Mouse (Mus musculus) cerebellum, adult 11 months (tissue): ENCODE data around the gene Ces1b.

Experiments
- DNase-seq: peaks from one replicate; pipeline ENCODE4 v3.0.0; 2022

Gene Ces1b

DNA sequence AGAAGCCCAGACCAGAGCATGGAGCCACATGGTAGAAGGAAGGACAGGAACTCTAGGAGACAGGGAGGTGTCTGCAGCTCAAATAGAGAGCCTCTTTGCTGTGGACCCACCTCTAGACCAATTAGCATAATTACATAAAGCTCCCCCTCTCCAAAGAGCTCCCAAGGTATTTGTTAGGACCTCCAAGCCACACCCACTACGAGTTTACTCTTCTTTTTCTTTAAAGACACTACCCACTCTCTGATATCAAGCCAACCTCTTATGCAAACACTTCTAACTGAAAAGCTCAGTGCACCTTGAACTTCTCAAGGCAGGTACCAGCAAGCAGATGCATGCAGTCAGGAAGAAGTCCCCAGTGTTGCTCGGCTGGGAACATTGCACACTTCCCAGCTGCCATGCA, at the start of gene Ces1b:
Gene Ces1b (minus strand): TSS at position 131 of the 400 bp plus-strand sequence.
- no peak for DNase-seq

DNA sequence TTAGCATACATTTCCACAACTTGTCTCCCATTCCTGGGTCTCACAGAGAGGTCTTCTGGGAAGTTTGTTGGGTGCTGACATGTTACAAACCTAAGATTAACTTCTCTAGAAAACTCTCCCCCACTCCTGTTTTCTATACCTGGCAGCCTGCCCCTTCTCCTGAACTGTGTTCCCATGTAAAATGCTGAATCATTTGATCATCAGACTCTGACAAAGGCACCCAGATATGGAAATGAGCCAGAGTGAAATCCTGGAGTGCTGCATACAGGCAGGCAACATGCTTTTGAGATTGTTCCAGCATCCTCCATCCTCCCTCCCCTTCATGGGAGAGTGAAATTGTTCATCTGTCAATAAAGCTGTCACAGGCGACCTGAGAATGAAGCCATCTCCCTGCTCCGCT, 46.7 kb upstream of the Ces1b start:
- no peak for DNase-seq

DNA sequence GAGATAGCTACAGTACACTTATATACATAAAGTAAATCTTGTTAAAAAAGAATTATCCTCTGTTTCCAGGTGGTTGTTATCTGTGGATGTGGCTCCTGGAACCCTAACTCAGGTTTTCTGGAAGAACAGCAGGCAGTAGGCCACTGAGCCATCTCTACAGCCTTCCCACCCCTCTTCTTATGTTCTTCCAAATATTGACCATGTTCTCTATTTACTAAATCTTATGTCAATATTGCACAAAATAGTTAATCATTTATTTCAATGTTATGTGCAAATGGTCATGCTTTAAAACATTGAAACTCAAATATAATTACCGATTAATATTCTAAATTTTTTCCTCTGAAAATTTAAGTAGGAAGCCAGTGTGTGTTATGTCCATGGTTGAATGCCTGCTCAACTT, 42.2 kb upstream of the Ces1b start:
- DNase-seq = no peak

DNA sequence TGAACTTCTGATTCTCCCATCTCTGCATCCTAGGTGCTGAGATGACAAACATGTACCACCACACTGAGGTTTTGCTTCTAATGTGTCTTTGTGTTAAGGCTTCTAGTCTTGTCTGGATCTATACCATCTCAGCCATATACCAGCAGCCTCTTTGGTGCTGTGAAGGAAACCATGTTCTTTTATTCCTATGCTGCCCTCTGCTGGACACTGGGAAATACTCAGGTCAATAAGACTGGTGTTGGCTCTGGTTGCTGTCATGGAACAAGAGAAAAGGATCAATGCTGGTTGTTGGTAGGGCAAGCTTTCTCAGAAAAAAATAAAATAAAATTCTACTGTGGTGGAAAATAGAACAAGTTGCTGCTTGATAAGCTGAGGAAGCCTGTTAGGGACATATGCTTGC, 15.6 kb upstream of the Ces1b start:
- DNase-seq = peak; percentile 2

DNA sequence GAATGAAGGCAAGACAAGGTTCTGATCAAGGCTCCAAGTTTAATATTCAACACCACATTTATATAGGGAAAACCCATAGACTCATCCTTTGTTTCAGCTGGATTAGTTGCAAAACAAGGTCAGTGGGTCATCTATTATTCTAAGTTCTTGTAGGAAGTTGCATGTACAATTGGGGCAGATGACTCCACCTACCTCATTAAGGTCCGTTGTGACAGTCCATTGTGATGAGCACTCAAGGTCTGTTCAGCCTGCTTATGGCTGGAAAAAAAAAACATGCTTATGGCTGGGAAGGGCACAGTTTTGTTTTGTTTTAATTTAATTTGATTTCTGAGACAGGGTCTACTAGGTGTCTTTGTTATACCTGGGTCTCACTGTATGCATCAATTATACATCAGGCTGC, 11.5 kb upstream of the Ces1b start:
- no peak for DNase-seq

DNA sequence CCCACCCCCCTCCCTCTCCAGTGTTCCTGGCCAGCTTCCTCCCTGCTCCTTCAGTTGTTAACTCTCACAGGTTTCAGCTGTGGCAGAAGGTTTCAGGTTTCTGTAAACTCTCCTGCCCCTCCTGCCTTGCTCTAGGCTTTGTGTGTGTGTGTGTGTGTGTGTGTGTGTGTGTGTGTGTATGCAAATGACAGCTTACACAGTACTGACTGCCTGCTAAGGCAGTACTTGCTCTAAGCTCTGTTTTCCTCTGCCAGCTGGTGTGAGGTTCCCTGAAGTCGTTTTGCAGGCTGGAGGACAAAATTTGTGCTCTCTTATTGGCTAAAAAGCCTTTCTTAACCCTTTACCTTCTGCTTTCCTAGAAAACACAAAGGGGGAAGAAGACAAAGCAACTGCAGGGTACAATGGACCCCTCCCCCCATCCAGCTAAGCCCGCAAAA, 8.9 kb upstream of the Ces1b start:
- DNase-seq = no peak

DNA sequence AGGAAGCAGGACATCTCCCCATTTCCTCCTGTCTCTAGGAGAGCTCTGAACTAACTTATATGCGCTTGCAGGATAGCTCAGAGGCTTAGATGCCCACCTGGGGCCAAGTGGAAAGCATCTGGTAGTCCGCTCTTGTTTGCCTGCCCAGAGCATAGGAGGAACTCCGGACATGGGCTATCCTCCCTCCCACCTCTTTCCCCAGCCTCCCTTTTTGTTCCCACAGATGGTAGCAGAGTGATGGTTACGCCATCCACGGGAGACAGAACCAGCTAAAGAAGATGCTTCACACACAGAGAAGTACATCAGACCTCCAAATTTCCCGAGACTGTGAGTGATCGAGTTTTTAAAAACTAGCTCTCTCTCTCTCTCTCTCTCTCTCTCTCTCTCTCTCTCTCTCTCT, 8.4 kb upstream of the Ces1b start:
- DNase-seq = no peak

DNA sequence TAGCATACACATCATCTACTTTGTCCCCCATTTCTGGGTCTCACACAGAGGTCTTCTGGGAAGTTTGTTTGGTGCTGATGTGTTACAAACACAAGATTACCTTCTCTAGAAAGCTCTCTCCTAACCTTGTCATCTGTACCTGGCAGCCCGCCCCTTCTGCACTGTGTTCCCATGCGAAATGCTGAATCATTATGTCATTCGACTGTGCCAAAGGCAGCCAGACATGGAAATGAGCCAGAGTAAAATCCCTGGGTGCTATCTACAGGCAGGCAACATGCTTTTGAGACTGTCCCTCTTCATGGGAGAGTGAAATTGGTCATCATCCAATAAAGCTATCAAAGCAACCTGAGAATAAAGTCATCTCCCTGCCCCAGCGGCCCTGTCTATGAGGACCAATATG, 4.6 kb downstream of the Ces1b start:
- no peak for DNase-seq

DNA sequence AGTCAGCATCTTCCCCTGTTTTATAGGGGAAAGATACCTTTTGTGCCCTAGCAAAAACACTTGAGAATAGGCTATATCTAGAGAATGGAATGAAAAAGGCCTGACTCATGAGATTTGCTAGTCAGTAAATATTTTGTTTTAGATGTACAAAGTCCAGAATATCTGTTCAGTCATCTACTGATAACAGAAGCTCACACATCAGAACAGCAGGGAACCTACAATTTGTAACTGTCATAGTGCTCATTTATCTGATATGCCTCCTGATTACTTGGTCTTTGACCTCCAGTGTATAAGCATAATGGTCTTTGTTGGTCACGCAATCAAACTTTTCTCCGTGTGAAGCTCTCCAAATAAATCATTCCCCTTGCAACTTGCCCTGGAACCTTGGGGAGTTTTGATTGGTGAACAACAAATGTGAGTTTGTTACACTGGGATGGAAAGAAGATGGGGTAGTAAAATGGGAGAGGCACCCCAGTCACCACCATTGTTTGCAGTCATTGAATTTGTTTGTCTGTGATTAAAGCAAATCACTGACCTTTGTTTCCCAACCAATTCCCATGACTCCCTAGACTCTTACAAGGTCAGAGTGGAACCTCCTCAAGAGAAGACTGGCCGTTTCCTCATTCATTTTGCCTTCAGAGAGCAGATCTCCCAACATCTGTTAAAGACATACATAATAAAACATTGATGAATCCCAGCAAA, 16.2 kb downstream of the Ces1b start:
- no peak for DNase-seq

DNA sequence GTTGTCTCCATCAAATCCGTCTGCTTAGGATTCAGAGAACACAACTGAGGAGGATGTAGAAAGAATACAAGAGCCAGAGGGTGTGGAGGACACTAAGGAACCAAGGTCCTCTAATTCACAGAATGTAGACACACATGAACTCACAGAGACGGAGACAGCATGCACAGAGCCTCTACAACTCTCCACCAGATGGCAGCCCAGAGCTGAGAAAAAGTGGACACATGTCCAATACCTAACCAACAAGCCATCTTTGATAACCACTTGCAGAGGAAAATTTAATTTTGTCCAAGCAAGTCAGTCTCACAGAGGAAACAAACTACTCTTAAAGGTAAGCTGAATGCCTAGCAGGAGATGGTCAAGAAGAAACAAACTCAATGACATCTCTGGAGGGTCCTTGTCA, 20.6 kb downstream of the Ces1b start:
- peak; percentile 5 for DNase-seq

DNA sequence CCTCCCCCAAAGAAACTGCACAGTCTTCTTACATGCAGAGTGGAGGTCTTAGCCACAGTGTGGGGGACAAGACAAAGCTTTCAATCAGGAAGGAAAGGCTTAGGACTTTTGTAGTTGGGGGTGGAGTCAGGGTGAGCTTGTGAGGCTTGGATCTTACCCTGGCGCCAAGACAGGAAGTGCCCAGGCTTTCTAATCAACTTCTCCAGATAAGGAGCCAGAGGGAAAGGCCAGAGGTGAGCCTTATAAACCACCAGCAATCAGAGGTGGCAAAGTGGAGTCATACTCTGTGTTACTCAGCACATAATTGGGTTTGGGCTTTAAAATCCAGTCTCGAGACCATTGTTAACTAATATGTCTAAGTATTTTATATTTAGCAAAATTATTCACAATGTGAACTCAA, 24.6 kb downstream of the Ces1b start:
- DNase-seq = no peak

DNA sequence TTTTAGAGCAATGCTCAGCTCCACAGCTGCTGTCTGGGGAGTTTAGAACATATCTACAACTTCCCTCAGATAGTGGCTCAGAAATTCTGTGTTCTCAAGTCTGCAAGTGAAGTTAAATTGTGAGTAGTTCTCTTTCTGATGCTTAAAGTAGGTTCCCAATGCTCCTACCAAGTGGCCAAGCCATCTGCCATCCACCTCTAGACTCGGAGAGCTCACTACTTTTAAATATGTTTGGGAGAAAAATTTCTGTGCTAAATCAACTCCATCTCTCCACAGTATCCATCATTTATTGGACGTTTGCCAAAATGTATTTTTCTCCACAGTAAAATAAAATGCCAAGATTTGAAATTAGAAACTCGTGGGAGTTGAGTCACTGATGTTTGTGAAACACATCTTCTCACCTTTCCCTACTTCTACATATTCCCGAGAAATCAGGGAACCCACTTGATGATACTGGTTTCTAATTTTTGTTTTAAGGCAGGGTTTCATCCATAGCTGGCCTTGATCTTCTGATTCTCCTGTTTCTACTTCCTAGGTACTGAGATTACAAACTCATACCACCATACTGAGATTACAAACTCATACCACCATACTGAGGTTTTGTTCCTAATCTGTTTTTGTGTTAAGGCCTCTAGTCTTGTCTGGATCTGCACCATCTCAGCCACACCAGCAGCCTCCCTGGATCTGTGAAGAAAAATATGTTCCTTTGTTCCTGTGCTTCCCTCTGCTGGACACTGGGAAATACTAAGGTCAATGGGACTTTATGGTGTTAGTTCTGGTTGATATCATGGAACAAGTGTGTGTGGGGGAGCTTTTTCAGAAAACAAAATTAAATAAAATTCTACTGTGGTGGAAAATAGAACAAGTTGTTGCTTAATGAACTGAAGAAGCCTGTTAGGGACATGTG, 31.1 kb downstream of the Ces1b start:
- DNase-seq = no peak

DNA sequence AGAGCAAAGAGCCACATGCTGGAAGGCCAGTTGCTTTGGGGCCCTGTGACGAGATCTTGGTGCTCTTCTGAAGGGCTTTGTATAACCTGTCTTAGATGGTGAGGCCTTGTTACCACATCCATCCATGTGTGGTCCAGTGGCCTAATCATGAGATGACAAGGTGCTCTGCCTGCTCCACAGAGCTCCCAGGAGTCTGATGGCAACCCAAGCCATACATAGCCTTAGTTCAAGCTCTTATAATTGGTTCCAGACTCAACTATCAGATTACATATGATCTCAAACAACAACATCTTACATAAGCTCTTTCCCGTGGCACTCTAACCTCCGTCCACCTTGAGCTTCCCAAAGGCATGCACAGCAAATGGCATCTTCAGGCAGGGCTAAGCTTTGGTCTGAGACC, 31.7 kb downstream of the Ces1b start, which contains the start of gene Ces1a:
Gene Ces1a (minus strand): TSS at position 101 of the 400 bp plus-strand sequence.
- no peak for DNase-seq

DNA sequence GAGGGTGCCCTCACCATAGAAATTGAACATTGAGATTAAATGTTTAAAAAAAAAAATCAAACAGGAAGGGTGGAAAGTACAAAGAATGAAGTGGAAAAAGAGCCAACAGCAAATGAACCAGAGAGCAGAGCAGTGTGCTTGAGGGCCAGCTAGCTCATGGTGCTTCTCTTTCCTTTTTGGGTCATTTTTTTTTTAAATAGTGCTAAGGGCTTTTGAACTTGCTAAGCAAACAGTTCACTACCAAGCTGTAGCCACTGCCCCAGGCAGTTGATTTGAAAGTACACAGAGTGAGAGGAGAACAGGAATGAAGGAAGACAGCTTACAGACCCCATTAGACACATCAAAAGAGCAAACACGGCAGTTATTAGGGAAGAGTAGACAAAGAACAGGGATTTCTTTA, 36.7 kb downstream of the Ces1b start:
- DNase-seq = no peak

DNA sequence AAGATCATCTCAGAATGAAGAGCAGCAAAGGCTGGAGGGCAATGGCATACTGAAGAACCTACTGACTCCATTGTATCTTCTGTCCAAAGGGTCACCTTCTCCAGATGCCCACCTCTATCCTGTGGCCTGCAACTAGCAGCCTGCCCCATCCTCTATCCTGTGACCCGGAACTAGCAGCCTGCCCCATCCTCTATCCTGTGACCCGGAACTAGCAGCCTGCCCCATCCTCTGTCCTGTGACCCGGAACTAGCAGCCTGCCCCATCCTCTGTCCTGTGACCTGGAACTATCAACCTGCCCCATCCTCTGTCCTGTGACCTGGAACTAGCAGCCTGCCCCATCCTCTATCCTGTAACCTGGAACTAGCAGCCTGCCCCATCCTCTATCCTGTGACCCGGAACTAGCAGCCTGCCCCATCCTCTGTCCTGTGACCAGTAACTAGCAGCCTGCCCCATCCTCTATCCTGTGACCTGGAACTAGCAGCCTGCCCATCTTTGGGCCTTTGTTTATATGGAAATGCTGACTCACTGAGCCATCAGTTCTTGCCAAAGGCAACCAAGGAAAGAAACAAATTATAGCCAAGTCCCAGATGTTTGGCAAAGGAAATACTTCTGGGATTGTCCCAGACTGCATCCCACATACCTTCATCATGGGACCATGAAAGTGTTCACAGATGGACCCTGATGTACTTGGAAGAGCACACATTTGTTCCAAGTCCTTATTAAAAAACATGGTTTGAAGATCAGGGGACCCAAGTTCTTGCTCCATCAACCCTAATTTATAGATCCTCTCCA, 38.8 kb downstream of the Ces1b start:
- DNase-seq = no peak

DNA sequence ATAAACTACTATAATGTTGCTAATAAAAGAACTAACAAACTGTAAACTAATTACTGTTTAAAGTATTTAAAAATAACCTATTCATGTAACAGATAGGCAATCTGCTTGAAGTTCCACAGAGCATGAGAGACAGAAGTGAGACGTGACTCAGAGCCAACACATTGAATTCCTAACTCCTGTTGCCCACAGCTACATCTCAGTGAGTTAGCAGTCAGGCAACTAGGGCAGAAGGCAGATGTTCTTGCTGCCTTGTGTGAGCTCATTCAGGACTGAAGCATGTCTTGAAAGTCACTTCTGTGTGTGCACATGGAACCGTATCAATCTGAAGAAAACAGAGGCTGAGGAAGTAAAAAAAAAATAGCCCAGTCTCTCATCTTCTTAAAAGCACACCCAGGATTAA, 39.6 kb downstream of the Ces1b start:
- no peak for DNase-seq

DNA sequence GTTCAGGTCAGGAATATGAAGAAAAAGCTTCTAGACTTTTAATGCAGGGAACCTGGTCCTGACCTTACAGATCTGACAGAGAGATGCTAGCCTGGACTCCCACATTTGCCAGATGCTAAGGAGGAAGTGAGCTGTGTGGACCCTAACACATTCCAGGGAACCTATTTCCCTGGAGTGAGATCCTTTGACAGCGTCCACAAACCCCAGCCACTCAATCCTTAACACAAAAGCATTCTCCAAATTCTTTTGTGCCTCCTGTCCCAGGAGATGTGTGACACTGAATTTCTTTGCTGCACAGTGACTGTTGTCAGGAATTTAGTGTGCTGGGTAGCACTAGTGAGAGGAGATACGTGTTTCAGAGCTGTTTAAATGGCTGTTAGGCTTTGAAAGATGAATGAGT, 41.0 kb downstream of the Ces1b start:
- DNase-seq = no peak

DNA sequence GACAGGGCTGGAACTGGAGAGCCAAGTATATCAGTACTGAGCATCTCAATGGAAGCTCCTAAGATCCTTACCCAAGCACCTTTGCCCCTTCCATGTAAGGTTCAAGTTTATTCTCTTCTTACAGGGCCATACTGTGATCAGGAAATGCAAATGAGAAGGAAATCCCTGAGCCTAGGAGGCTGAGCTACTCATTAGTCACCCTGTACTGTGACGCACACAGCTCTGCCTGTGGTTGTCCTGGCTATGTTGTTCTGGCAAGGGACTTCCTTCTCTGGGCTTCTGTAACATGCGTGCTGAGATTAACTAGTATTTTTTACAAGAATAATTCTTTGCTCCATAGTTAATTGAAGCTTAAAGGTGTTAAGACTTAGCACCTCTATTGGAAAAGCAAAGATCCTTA, 49.2 kb downstream of the Ces1b start:
- DNase-seq = no peak

DNA sequence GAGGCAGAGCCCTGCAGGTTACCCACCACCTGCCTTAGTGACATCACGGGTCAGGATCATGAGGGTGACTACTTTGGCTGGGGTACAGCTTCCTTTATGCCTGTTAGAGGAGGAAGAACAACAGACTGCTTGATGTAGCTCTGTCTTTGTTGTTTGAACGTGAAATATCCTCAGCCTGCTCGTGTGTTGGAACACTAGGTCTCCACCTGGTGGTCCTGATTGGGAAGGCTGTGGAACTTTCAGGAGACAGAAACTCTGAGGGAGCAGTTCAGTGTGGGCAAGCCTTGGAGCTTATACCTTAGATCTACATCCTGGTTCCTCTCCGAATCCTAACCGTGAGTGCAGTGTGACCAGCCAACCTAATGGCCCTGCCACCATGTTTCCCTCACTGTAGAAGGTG, 58.1 kb downstream of the Ces1b start:
- no peak for DNase-seq

DNA sequence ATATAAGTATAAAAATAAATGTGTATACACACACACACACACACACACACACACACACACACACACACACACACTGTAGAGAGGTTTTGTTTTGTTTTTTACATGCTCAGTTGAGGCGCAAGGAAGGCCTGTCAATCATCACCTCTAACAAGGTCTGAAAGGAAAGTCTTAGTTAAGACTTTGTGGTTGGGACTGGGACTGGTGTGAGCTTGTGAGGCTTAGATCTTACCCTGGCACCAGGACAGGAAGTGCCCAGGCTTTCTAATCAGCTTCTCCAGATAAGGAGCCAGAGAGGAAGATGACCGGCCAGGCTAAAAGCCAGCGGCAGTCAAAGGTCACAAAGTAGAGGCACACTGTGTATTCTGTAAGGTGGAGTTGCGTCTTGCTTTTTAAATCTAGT, 65.5 kb downstream of the Ces1b start:
- DNase-seq = no peak

DNA sequence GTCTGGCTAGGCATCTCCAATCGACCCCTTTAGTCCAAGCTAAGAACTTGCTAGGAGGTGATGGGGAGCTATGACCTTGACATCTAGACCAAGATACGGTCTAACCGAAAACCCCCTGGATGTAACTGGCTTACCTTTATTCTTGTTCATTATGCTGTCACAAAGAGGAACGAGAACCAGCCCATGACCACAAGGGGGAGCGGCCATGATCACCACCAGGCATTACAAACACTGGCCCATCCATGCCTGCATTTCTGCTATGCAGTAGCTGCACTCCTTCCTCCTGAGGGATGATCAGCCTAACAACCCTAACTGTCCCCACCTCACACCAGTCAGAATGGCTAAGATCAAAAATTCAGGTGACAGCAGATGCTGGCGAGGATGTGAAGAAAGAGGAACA, 67.6 kb downstream of the Ces1b start:
- DNase-seq = no peak

DNA sequence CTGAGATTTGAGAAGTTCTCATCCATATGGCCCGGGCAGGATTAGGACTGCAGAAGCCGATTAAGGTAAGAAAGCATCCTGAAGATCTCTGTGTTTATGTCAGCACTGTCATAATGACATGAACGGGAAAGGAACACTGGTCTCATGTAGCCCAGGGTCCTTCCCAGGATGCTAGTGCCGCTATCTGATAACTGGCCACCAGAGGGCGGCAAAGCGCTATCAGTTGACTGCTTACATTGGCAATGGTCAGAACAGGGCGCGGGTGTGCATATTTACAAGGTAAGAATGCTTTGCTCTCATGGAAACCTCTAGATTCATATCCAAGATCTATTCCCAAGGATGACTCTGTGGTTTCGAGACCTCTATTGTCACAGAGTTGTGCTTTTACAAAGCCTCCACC, 68.4 kb downstream of the Ces1b start:
- peak; percentile 61 for DNase-seq

DNA sequence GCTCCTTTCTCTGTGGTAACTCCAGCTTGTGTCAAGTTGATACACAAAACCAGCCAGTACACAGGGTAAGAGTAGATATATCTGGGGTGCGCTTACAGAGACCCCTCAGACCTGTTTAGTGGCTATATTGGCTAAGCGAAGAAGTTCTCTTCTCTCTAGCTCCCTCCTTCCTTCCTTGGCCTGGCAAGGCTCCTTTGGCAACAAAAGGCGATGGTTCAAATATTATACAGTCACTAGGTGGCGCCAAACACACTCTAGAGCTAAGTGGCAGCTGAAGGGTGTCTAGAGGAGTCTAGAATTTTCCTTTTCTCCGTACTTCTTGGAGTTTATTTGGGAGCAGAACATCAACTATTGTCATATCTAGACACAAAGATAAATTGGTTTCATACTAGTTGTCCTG, 69.5 kb downstream of the Ces1b start:
- DNase-seq = no peak
